Mouse (Mus musculus) intestine, postnatal 0 days (tissue): ENCODE results near the gene Camk2g. TPM values are rescaled to one million over a fixed set of nuclear protein-coding genes. Genes with fewer than 3 reads are reported as not detected.

Experiments used
- ATAC-seq: fragments of 200-750 bp; cut with Nextera tagmentation; 2 replicates; pipeline ENCODE4 v1.8.0; 2017; ENCODE audit warnings: mild to moderate bottlenecking, moderate TSS enrichment, moderate library complexity
- H3K27ac ChIP-seq: fragments of 300-500 bp; sonication (generic); 2 replicates; pipeline ENCODE4 v1.5.1; 2014; ENCODE audit warnings: mild to moderate bottlenecking, low read depth, low read length, moderate library complexity
- H3K27me3 ChIP-seq: fragments of 300-500 bp; sonication (generic); replicated peaks from 2 replicates; pipeline ENCODE4 v1.6.1; 2014; ENCODE audit warnings: low read length, mixed read lengths; ENCODE audit not compliant: control insufficient read depth, insufficient read depth
- H3K36me3 ChIP-seq: fragments of 300-500 bp; sonication (generic); 2 replicates; pipeline ENCODE4 v1.6.1; 2014; ENCODE audit warnings: mild to moderate bottlenecking, moderate library complexity; ENCODE audit not compliant: control insufficient read depth, insufficient read depth
- H3K4me1 ChIP-seq: fragments of 300-500 bp; sonication (generic); replicated peaks from 2 replicates; pipeline ENCODE4 v1.6.1; 2014; ENCODE audit warnings: antibody characterized with exemption, low read length, mixed read lengths; ENCODE audit not compliant: control insufficient read depth, insufficient read depth
- H3K4me2 ChIP-seq: fragments of 300-500 bp; sonication (generic); replicated peaks from 2 replicates; pipeline ENCODE4 v1.6.1; 2014; ENCODE audit warnings: low read depth, mild to moderate bottlenecking, moderate library complexity
- H3K4me3 ChIP-seq: fragments of 300-500 bp; sonication (generic); 2 replicates; pipeline ENCODE4 v1.5.1; 2014; ENCODE audit warnings: low read depth, low read length
- H3K9ac ChIP-seq: fragments of 300-500 bp; sonication (generic); 2 replicates; pipeline ENCODE4 v1.6.1; 2014; ENCODE audit warnings: mild to moderate bottlenecking, low read depth, low read length
- H3K9me3 ChIP-seq: fragments of 300-500 bp; sonication (generic); 2 replicates; pipeline ENCODE4 v1.6.1; 2016; ENCODE audit warnings: mixed run types; ENCODE audit not compliant: control insufficient read depth
- CTCF ChIP-seq: sonication (generic); IDR thresholded peaks from 2 replicates; pipeline ENCODE4 v1.5.1; 2016; ENCODE audit warnings: low read depth, mild to moderate bottlenecking, control low read depth, antibody characterized with exemption, moderate library complexity
- WGBS: fragments of 180-500 bp; shearing (Covaris S2); extraction: QIAGEN DNeasy Blood & Tissue Kit; methylation state at CpG from one replicate; pipeline ENCODE4 v1.1.7; 2014; 5-methylcytosine and 5-hydroxymethylcytosine counted together
- polyA plus RNA-seq: library from polyadenylated mRNA; unstranded; fragments of >200 nt; fragmentation: Nextera tagmentation; extraction: Ambion mirVana; gene quantifications from 2 replicates; pipeline ENCODE4 v1.2.1, GENCODE M21; 2015

The Camk2g gene
- polyA plus RNA-seq, 1 experiment from 2014 or later = 27.6 TPM

GRCm38 (mm10) chr14:20771941-20772340, 21.9 kb downstream of the Camk2g start:
- no peak for TF ChIP-seq CTCF
- Histone ChIP-seq H3K36me3 (peaks cover 10% of the 10 kb centered on the region), H3K27me3 (no peaks in the 10 kb centered on the region), H3K4me3 (no peak overlapping the region), H3K9ac (no peak overlapping the region), H3K9me3 (no peaks in the 10 kb centered on the region), H3K27ac (no peak overlapping the region), H3K4me1 (0 out of 2 replicates have a peak, but pooled peaks cover 2% of the 10 kb centered on the region), H3K4me2 (no peak overlapping the region)
- ATAC-seq = no peak
- WGBS = 48% methylated on average over 3 of the region's 3 CpGs

GRCm38 (mm10) chr14:20768581-20768980, 25.3 kb downstream of the Camk2g start:
- TF ChIP-seq CTCF = no peak
- 66% methylated on average over 5 of the region's 5 CpGs for WGBS
- Histone ChIP-seq H3K9ac (no peak overlapping the region), H3K36me3 (peaks cover 30% of the 10 kb centered on the region), H3K27ac (no peak overlapping the region), H3K27me3 (no peaks in the 10 kb centered on the region), H3K4me1 (0 out of 2 replicates have a peak, but pooled peaks cover 2% of the 10 kb centered on the region), H3K4me2 (no peak overlapping the region), H3K4me3 (no peak overlapping the region), H3K9me3 (no peaks in the 10 kb centered on the region)
- ATAC-seq = no peak

GRCm38 (mm10) chr14:20767936-20768335, 26.0 kb downstream of the Camk2g start:
- H3K9me3 ChIP-seq = no peaks in the 10 kb centered on the region
- no peaks in the 10 kb centered on the region for H3K4me1 ChIP-seq
- H3K4me3 ChIP-seq = no peak overlapping the region
- H3K36me3 ChIP-seq = peaks cover 36% of the 10 kb centered on the region
- H3K27ac ChIP-seq = no peak overlapping the region
- H3K4me2 ChIP-seq = no peak overlapping the region
- H3K9ac ChIP-seq = no peak overlapping the region
- WGBS = 86% methylated on average over 7 of the region's 7 CpGs
- no peak for ATAC-seq
- peak; percentile 33 for TF ChIP-seq CTCF
- H3K27me3 ChIP-seq = no peaks in the 10 kb centered on the region

GRCm38 (mm10) chr14:20765642-20766258, 28.1 kb downstream of the Camk2g start:
- WGBS = 24% methylated on average over 12 of the region's 12 CpGs
- peak; percentile 70 for ATAC-seq
- Histone ChIP-seq H3K9ac (no peak overlapping the region), H3K36me3 (peaks cover 57% of the 10 kb centered on the region), H3K9me3 (no peaks in the 10 kb centered on the region), H3K4me2 (no peak overlapping the region), H3K4me1 (no peaks in the 10 kb centered on the region), H3K27ac (peak overlapping the region; percentile 55; the same call in 1 of the 2 replicates), H3K4me3 (no peak overlapping the region), H3K27me3 (no peaks in the 10 kb centered on the region)
- peak; percentile 98 for TF ChIP-seq CTCF

- H3K36me3 ChIP-seq = peaks cover 65% of the 10 kb centered on the region
- H3K4me2 ChIP-seq = no peak overlapping the region
- 80% methylated on average over 5 of the region's 5 CpGs for WGBS
- TF ChIP-seq CTCF = no peak
- ATAC-seq = no peak
- H3K4me1 ChIP-seq = no peaks in the 10 kb centered on the region
- H3K27me3 ChIP-seq = no peaks in the 10 kb centered on the region
- H3K27ac ChIP-seq = peak overlapping the region; percentile 46; the same call in 1 of the 2 replicates
- no peaks in the 10 kb centered on the region for H3K9me3 ChIP-seq
- no peak overlapping the region for H3K9ac ChIP-seq
- no peak overlapping the region for H3K4me3 ChIP-seq
These were observed 28.9 kb downstream of the Camk2g start for GRCm38 (mm10) chr14:20764942-20765341.

- Histone ChIP-seq H3K4me3 (no peak overlapping the region), H3K27ac (no peak overlapping the region), H3K9ac (no peak overlapping the region), H3K9me3 (no peaks in the 10 kb centered on the region), H3K4me2 (no peak overlapping the region), H3K4me1 (no peaks in the 10 kb centered on the region), H3K36me3 (peaks cover 90% of the 10 kb centered on the region), H3K27me3 (no peaks in the 10 kb centered on the region)
- WGBS = 76% methylated on average over 8 of the region's 8 CpGs
- no peak for ATAC-seq
- TF ChIP-seq CTCF = peak; percentile 34
These were observed 35.0 kb downstream of the Camk2g start for GRCm38 (mm10) chr14:20758768-20759435.
